Mouse (Mus musculus): ENCODE measurements around the gene Rnf39.

DNA sequence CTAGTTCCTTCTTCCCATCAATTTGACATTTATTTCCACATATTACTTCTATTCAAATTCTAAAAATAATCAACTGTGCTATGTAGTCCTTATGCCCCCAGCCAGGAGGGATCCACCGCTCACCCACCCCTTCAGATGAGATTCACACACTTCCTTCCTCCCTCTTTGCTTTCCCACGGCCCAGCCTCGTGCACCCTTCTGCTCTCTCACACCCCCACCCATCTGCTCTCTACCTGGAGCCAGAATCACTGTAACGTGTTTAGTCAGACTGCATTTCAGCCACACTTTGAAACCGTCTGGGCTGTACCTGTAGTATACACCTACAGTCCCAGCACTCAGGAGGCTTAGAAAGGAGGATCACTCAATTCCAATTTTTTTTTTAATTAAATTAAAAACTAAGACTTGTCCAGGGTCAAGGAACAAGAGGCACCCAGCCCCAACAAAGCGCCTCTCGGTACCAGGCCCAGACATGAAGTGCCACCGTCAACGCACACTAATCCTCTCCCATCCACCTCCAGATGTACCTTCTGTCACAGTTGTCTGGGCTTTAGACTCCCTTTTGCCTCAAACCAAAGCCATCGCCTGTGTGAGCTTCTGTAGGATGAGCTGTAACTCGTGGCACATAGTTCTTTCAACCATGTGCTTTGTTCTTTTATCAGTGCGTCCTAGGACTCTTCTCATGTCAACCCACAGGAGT lies 13.3 kb upstream of the Rnf39 start:
- TF ChIP-seq CTCF (IDR thresholded peaks at IDR 0.05; ENCODE audit: low read depth) (no peak), EP300 (IDR thresholded peaks at IDR 0.05; ENCODE audit: low read depth) (no peak)

Measured in heart, postnatal 0 days (tissue).